Mouse (Mus musculus) adrenal gland, postnatal 25 days (tissue): ENCODE data around the gene Dnaja1. TPM values are rescaled to one million over a fixed set of nuclear protein-coding genes. Genes with fewer than 3 reads are reported as not detected.

Experiments
- DNase-seq: peaks from one replicate; pipeline ENCODE4 v3.0.0; 2021; ENCODE audit warnings: mixed read lengths
- long read RNA-seq: library from polyadenylated mRNA; stranded (forward); transcript quantifications from one replicate; pipeline ENCODE4 v2.0.0, GENCODE M21; 2021
- total RNA-seq: library from RNA; stranded (reverse); gene quantifications from 2 replicates; pipeline ENCODE4 v1.2.3, GENCODE M21; 2021

Gene Dnaja1
- 235 and 424 TPM in 2 replicates for total RNA-seq
- long read RNA-seq, full-length matches to known transcripts = 441 of 486 reads
- long read RNA-seq, partial matches to known transcripts = 28 of 486 reads
- long read RNA-seq, other reads (novel, unspliced or antisense) = 17 of 486 reads

- DNase-seq = peak; percentile 99
Measured at GRCm38 (mm10) chr4:40722011-40722666, at the start of gene Dnaja1. Dnaja1 (plus strand) TSS chr4:40722150.

GRCm38 (mm10) chr4:40673526-40673925, 48.4 kb upstream of the Dnaja1 start:
- DNase-seq = no peak

GRCm38 (mm10) chr4:40676338-40676737, 45.6 kb upstream of the Dnaja1 start:
- DNase-seq = no peak

- DNase-seq = peak; percentile 7
Measured at GRCm38 (mm10) chr4:40677132-40677531, 44.8 kb upstream of the Dnaja1 start.

GRCm38 (mm10) chr4:40680250-40680860, 41.6 kb upstream of the Dnaja1 start:
- DNase-seq = peak; percentile 22

- peak; percentile 51 for DNase-seq
Measured at GRCm38 (mm10) chr4:40681908-40682307, 40.0 kb upstream of the Dnaja1 start.

GRCm38 (mm10) chr4:40682359-40682758, 39.6 kb upstream of the Dnaja1 start:
- DNase-seq = no peak

- DNase-seq = no peak
Measured at GRCm38 (mm10) chr4:40683306-40683705, 38.6 kb upstream of the Dnaja1 start.

- DNase-seq = no peak
Measured at GRCm38 (mm10) chr4:40691100-40691499, 30.9 kb upstream of the Dnaja1 start.

- DNase-seq = no peak
Measured at GRCm38 (mm10) chr4:40697059-40697458, 24.9 kb upstream of the Dnaja1 start.

- DNase-seq = peak; percentile 13
Measured at GRCm38 (mm10) chr4:40700216-40700615, 21.7 kb upstream of the Dnaja1 start.

GRCm38 (mm10) chr4:40701796-40702195, 20.2 kb upstream of the Dnaja1 start:
- no peak for DNase-seq

- peak; percentile 91 for DNase-seq
Measured at GRCm38 (mm10) chr4:40702797-40703709, 18.9 kb upstream of the Dnaja1 start, which contains the start of gene Aptx. Aptx (minus strand) TSS chr4:40703194.

- DNase-seq = no peak
Measured at GRCm38 (mm10) chr4:40703710-40704275, 18.2 kb upstream of the Dnaja1 start.

- no peak for DNase-seq
Measured at GRCm38 (mm10) chr4:40717141-40717540, 4.8 kb upstream of the Dnaja1 start.

GRCm38 (mm10) chr4:40720910-40721309, 1.0 kb upstream of the Dnaja1 start:
- no peak for DNase-seq

- DNase-seq = peak; percentile 75
Measured at GRCm38 (mm10) chr4:40722687-40723460, 924 bp downstream of the Dnaja1 start.

GRCm38 (mm10) chr4:40725141-40725540, 3.2 kb downstream of the Dnaja1 start:
- no peak for DNase-seq

- no peak for DNase-seq
Measured at GRCm38 (mm10) chr4:40725554-40725953, 3.6 kb downstream of the Dnaja1 start.

- no peak for DNase-seq
Measured at GRCm38 (mm10) chr4:40727247-40727646, 5.3 kb downstream of the Dnaja1 start.

- DNase-seq = no peak
Measured at GRCm38 (mm10) chr4:40731262-40731661, 9.3 kb downstream of the Dnaja1 start.
